Mouse (Mus musculus) spleen, adult 2 months (tissue): ENCODE measurements around the gene Klf6.

ENCODE experiments used
- CTCF ChIP-seq: fragments of 200-500 bp; IDR thresholded peaks from 2 replicates; pipeline ENCODE4 v1.5.1; 2011; ENCODE audit warnings: mild to moderate bottlenecking, inconsistent platforms; ENCODE audit not compliant: insufficient read depth, insufficient read length, insufficient replicate concordance; ENCODE audit errors: extremely low read depth
- POLR2A ChIP-seq: fragments of 200-500 bp; IDR thresholded peaks from 2 replicates; pipeline ENCODE4 v1.6.1; 2011; ENCODE audit warnings: low read depth, low read length, inconsistent platforms

DNA sequence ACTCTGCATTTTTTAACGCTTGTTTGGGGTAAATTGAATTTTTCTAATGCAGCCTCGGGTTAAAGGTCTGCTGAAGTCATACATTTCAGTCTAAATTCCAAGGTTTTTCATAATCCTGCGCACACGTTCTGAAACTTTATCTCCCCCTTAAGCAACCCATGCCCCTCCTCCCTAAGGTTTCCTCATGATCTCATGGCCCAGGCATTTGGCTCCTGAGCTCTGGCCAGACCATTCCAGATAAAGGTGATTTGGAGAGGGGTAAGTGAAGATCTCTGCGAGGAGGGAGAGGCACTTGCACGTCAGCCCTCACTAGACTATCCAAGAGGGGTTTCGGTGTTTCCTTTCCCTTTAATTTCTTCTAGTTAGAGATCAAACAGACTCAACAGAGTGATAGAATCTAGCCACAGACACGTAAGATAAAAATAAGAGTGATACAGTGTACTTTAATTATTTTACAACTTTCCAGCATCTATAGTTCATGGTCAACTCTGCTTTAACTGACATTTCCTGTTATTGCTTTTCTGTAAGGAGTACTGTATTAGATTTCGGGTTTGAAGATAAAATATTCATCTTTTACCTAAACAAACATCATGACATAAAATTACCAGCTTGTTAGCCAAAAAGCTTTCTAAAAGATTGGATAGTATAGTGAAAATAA, 35.0 kb upstream of the Klf6 start:
- TF ChIP-seq CTCF, result no peak
- TF ChIP-seq POLR2A, result no peak
